Mouse (Mus musculus) layer of hippocampus, adult 2 months (tissue): ENCODE data around the gene Cyp2r1. TPM values are rescaled to one million over a fixed set of nuclear protein-coding genes. Genes with fewer than 3 reads are reported as not detected.
"Not testable (repeated sequence)": the region's sequence is repeated elsewhere in the genome, so short reads cannot be mapped to it uniquely, and the experiment has no call there.

Source experiments
- DNase-seq, 2 experiments: peaks; one replicate each; pipeline ENCODE4 v3.0.0; 2022; ENCODE audit warnings: low spot score in 2 of 2
- H3K27ac ChIP-seq: fragments of 200-600 bp; 2 replicates; pipeline ENCODE4 v1.8.1; 2022
- H3K4me3 ChIP-seq: fragments of 200-600 bp; 2 replicates; pipeline ENCODE4 v1.8.1; 2022; ENCODE audit warnings: mild to moderate bottlenecking
- CTCF ChIP-seq: fragments of 200-600 bp; conservative IDR thresholded peaks from 2 replicates; pipeline ENCODE4 v1.8.1; 2022; ENCODE audit warnings: antibody characterized with exemption, mild to moderate bottlenecking, moderate library complexity
- long read RNA-seq, 2 experiments: library from polyadenylated mRNA; stranded (forward); transcript quantifications; one replicate each; pipeline ENCODE4 v2.0.0; 2021; ENCODE audit warnings: borderline mapping rate in 2 of 2
- total RNA-seq, 2 experiments: library from RNA; stranded (reverse); gene quantifications; 2 replicates each; pipeline ENCODE4 v1.2.3; 2021

Gene Cyp2r1
- 1 to 10 TPM; 2.0 to 2.2 TPM for total RNA-seq
- long read RNA-seq, experiment 1 = 0 reads
- long read RNA-seq, experiment 2 = 0 reads

- peak within 1 kb of the TSS; percentile 73 for H3K4me3 ChIP-seq
- peak; percentile 61 for TF ChIP-seq CTCF
- H3K27ac ChIP-seq = peak within 1 kb of the TSS; percentile 69
- DNase-seq = peak; percentile 81 to 84
Measured at GRCm38 (mm10) chr7:114562531-114563241, at the start of gene Cyp2r1. Gene Cyp2r1 (minus strand): TSS chr7:114562972.

- H3K27ac ChIP-seq, DNase-seq, H3K4me3 ChIP-seq: not testable (repeated sequence)
Measured at GRCm38 (mm10) chr7:114594391-114594790, 31.6 kb upstream of the Cyp2r1 start.

GRCm38 (mm10) chr7:114582441-114582840 is 19.7 kb upstream of the Cyp2r1 start:
- Histone ChIP-seq H3K4me3 (no peak overlapping the region), H3K27ac (no peak overlapping the region)
- no peak for DNase-seq
- TF ChIP-seq CTCF = no peak

GRCm38 (mm10) chr7:114581200-114581599 is 18.4 kb upstream of the Cyp2r1 start:
- TF ChIP-seq CTCF = no peak
- Histone ChIP-seq H3K4me3 (no peak overlapping the region), H3K27ac (no peak overlapping the region)
- no peak for DNase-seq

- DNase-seq = peak; percentile 34 to 69
- TF ChIP-seq CTCF = peak; percentile 90
- Histone ChIP-seq H3K27ac (no peak overlapping the region), H3K4me3 (no peak overlapping the region)
Measured at GRCm38 (mm10) chr7:114580426-114580825, 17.7 kb upstream of the Cyp2r1 start.

GRCm38 (mm10) chr7:114577665-114578064 is 14.9 kb upstream of the Cyp2r1 start:
- no peak overlapping the region for H3K27ac ChIP-seq
- no peak for DNase-seq
- no peak for TF ChIP-seq CTCF
- H3K4me3 ChIP-seq = no peak overlapping the region

- TF ChIP-seq CTCF = no peak
- DNase-seq = no peak
- no peak overlapping the region for H3K4me3 ChIP-seq
- no peak overlapping the region for H3K27ac ChIP-seq
Measured at GRCm38 (mm10) chr7:114576931-114577330, 14.2 kb upstream of the Cyp2r1 start.

GRCm38 (mm10) chr7:114573866-114574265 is 11.1 kb upstream of the Cyp2r1 start:
- not testable (repeated sequence) for H3K27ac ChIP-seq

GRCm38 (mm10) chr7:114536179-114536578 is 26.6 kb downstream of the Cyp2r1 start:
- no peak for TF ChIP-seq CTCF
- H3K27ac ChIP-seq = no peak overlapping the region
- H3K4me3 ChIP-seq = no peak overlapping the region
- DNase-seq = no peak

More at GRCm38 (mm10) chr7:114573866-114574265, 11.1 kb upstream of the Cyp2r1 start:
- not testable (repeated sequence) for DNase-seq, H3K4me3 ChIP-seq

- Histone ChIP-seq H3K4me3 (no peak overlapping the region), H3K27ac (no peak overlapping the region)
- TF ChIP-seq CTCF = no peak
- DNase-seq = no peak
Measured at GRCm38 (mm10) chr7:114526245-114526644, 36.5 kb downstream of the Cyp2r1 start.

GRCm38 (mm10) chr7:114520122-114520521 is 42.6 kb downstream of the Cyp2r1 start:
- TF ChIP-seq CTCF = no peak

GRCm38 (mm10) chr7:114508879-114509278 is 53.9 kb downstream of the Cyp2r1 start:
- TF ChIP-seq CTCF = no peak
- no peak overlapping the region for H3K4me3 ChIP-seq
- DNase-seq = no peak
- H3K27ac ChIP-seq = no peak overlapping the region

More at GRCm38 (mm10) chr7:114520122-114520521, 42.6 kb downstream of the Cyp2r1 start:
- DNase-seq = no peak
- H3K4me3 ChIP-seq = no peak overlapping the region
- no peak overlapping the region for H3K27ac ChIP-seq

Other genes with a start within 250 kb of the Cyp2r1 start
- gene Pde3b, start 147.7 kb downstream of the Cyp2r1 start, total RNA-seq = 1 to 10 TPM; 8.3 to 8.9 TPM
- 1 to 10 TPM; 1.0 to 1.2 TPM for gene Calca, start 73.4 kb upstream of the Cyp2r1 start, total RNA-seq
- gene Calcb, start 155.7 kb upstream of the Cyp2r1 start, total RNA-seq = under 1 TPM in 1 of 2 experiments, not detected in 1; 0.71 TPM
- gene Insc, start 180.7 kb upstream of the Cyp2r1 start, total RNA-seq = 1 to 10 TPM; 3.7 to 4.6 TPM